Mouse (Mus musculus): Measurements from ENCODE around the gene Bspry. TPM values are rescaled to one million over a fixed set of nuclear protein-coding genes. Genes with fewer than 3 reads are reported as not detected.
A peak's percentile ranks its signal among the peaks of the same experiment; 100 is the strongest.

Gene Bspry
- total RNA-seq (2014; rRNA removed; ENCODE audit: low replicate concordance) (0.27 TPM in 1 of 2 replicates, not detected in the other), polyA plus RNA-seq (2015; fragmentation: Nextera tagmentation; extraction: Ambion mirVana) (0.15 and 0.19 TPM in 2 replicates)

- peaks cover 11% of the 10 kb centered on the region; the same call in 1 of the 2 replicates for H3K4me1 ChIP-seq (ENCODE audit: control insufficient read depth, insufficient read depth)
- no peak within 1 kb of the TSS for H3K27ac ChIP-seq (ENCODE audit: low read depth)
- no peaks in the 10 kb centered on the region for H3K9me3 ChIP-seq (replicated peaks; ENCODE audit: control insufficient read depth, low read length)
- H3K27me3 ChIP-seq (ENCODE audit: control insufficient read depth, insufficient read depth, low read length): peaks cover 8% of the 10 kb centered on the region
- no peak for TF ChIP-seq CTCF (IDR thresholded peaks at IDR 0.05; ENCODE audit: low read depth)
- no peak for TF ChIP-seq EP300 (IDR thresholded peaks at IDR 0.05; ENCODE audit: low read depth)
- H3K4me3 ChIP-seq (ENCODE audit: low read depth, low read length): peak within 1 kb of the TSS; percentile 47
- ATAC-seq (ENCODE audit: insufficient read depth, low read depth) (peak; percentile 63), DNase-seq (ENCODE audit: low spot score) (no peak)
- H3K36me3 ChIP-seq (replicated peaks; ENCODE audit: control insufficient read depth, insufficient read depth, low read length): no peaks in the 10 kb centered on the region
- 3% methylated on average over 59 of the region's 71 CpGs for WGBS
- H3K4me2 ChIP-seq (ENCODE audit: low read depth, low read length): peak within 1 kb of the TSS; percentile 79
- H3K9ac ChIP-seq (replicated peaks; ENCODE audit: low read depth, low read length): 0 out of 2 replicates have a peak within 1 kb of the TSS, but pooled peaks have one; percentile 7
Observed at GRCm38 (mm10) chr4:62479937-62480708, at the start of gene Bspry. Bspry (plus strand) TSS chr4:62480053.

GRCm38 (mm10) chr4:62430678-62431077 lies 49.2 kb upstream of the Bspry start:
- Histone ChIP-seq H3K27ac (ENCODE audit: low read depth) (no peak overlapping the region), H3K9me3 (replicated peaks; ENCODE audit: control insufficient read depth, low read length) (no peaks in the 10 kb centered on the region), H3K36me3 (replicated peaks; ENCODE audit: control insufficient read depth, insufficient read depth, low read length) (0 out of 2 replicates have a peak, but pooled peaks cover 3% of the 10 kb centered on the region), H3K4me2 (ENCODE audit: low read depth, low read length) (no peak overlapping the region), H3K9ac (replicated peaks; ENCODE audit: low read depth, low read length) (no peak overlapping the region), H3K27me3 (ENCODE audit: control insufficient read depth, insufficient read depth, low read length) (no peaks in the 10 kb centered on the region), H3K4me1 (ENCODE audit: control insufficient read depth, insufficient read depth) (no peaks in the 10 kb centered on the region), H3K4me3 (ENCODE audit: low read depth, low read length) (no peak overlapping the region)
- no peak for ATAC-seq (ENCODE audit: insufficient read depth, low read depth)
- no peak for DNase-seq (ENCODE audit: low spot score)
- no peak for TF ChIP-seq CTCF (IDR thresholded peaks at IDR 0.05; ENCODE audit: low read depth)

- no peak overlapping the region for H3K4me3 ChIP-seq (ENCODE audit: low read depth, low read length)
- ATAC-seq (ENCODE audit: insufficient read depth, low read depth) (no peak), DNase-seq (ENCODE audit: low spot score) (no peak)
- H3K27ac ChIP-seq (ENCODE audit: low read depth): no peak overlapping the region
- no peaks in the 10 kb centered on the region for H3K36me3 ChIP-seq (replicated peaks; ENCODE audit: control insufficient read depth, insufficient read depth, low read length)
- WGBS: 72% methylated on average over 4 of the region's 4 CpGs
- TF ChIP-seq EP300 (IDR thresholded peaks at IDR 0.05; ENCODE audit: low read depth) (no peak), CTCF (IDR thresholded peaks at IDR 0.05; ENCODE audit: low read depth) (no peak)
- no peak overlapping the region for H3K9ac ChIP-seq (replicated peaks; ENCODE audit: low read depth, low read length)
- no peaks in the 10 kb centered on the region for H3K27me3 ChIP-seq (ENCODE audit: control insufficient read depth, insufficient read depth, low read length)
- H3K4me2 ChIP-seq (ENCODE audit: low read depth, low read length): no peak overlapping the region
- no peaks in the 10 kb centered on the region for H3K9me3 ChIP-seq (replicated peaks; ENCODE audit: control insufficient read depth, low read length)
- H3K4me1 ChIP-seq (ENCODE audit: control insufficient read depth, insufficient read depth): no peaks in the 10 kb centered on the region
Observed at GRCm38 (mm10) chr4:62431522-62431921, 48.3 kb upstream of the Bspry start.

DNA sequence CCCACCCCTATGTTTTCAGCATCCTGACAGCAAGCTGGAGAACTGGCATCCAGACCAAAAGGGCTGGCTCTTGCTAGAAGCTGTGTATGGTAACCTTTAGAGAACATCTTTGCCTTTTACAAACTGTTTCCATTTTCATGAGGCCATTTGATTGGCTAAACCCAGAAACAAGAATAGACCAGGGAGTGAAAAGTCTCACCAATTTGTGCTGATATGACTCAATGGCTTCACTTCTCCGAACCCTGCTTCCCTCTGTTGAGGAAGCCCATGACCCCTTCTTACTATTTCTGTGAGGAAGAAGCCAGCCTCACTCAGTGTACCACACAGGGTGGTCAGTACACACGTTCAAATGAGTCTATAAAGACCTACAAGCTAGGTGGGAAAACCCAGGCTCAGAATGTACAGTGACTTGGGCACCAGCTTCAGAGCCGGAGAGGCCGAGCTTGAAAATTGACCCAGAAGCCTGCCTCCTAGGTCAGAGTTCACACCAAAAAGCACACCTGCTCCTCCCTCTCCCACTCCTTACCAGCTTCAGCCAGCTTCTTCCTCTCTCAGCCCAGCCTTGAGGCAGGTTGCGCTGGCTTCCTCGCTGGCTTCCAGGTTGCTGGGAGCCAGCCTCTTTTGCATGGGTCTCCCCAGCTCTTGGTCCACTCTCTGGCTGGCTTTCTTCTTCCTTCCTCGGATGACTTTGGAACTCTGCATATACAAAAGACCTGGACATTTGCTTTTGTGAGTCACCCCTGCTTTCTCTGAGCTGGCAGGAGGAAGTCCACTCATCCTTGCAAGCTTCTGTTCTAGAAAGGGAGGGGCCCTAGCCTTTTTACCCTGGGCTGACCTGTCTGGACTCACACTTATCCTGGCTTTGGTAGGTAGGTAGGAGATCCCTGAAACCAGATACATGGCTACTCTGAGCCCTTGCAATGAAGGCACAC lies 45.6 kb upstream of the Bspry start:
- Histone ChIP-seq H3K4me1 (ENCODE audit: control insufficient read depth, insufficient read depth) (no peaks in the 10 kb centered on the region), H3K4me3 (ENCODE audit: low read depth, low read length) (no peak overlapping the region), H3K9ac (replicated peaks; ENCODE audit: low read depth, low read length) (no peak overlapping the region), H3K9me3 (replicated peaks; ENCODE audit: control insufficient read depth, low read length) (no peaks in the 10 kb centered on the region), H3K27ac (ENCODE audit: low read depth) (no peak overlapping the region), H3K4me2 (ENCODE audit: low read depth, low read length) (no peak overlapping the region), H3K36me3 (replicated peaks; ENCODE audit: control insufficient read depth, insufficient read depth, low read length) (no peaks in the 10 kb centered on the region), H3K27me3 (ENCODE audit: control insufficient read depth, insufficient read depth, low read length) (no peaks in the 10 kb centered on the region)
- no peak for TF ChIP-seq EP300 (IDR thresholded peaks at IDR 0.05; ENCODE audit: low read depth)
- no peak for TF ChIP-seq CTCF (IDR thresholded peaks at IDR 0.05; ENCODE audit: low read depth)
- ATAC-seq (ENCODE audit: insufficient read depth, low read depth): no peak
- 65% methylated on average over 7 of the region's 7 CpGs for WGBS
- no peak for DNase-seq (ENCODE audit: low spot score)

DNA sequence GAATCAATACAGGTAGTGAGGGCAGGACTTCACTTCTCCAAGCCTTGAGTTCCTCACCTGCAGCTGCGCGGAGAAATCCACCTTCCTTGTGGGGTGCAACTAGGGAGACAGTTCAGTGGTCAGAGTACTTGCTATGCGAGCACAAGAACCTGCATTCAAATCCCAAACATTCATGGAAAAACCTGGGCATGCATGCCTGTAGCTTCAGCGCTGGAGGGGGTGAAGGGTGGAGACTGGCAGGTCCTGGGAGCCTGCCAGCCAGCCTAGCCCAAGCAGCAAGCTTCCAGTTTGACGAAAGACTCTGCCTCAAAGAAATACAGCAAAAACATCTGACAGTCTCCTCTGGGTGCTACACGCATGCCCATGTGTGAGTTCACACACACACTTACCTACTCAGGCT lies 44.8 kb upstream of the Bspry start, which contains the start of gene Rnf183:
Gene Rnf183 (minus strand): TSS at position 172 of the 400 bp plus-strand sequence.
- Histone ChIP-seq H3K4me2 (ENCODE audit: low read depth, low read length) (no peak within 1 kb of the TSS), H3K4me3 (ENCODE audit: low read depth, low read length) (no peak within 1 kb of the TSS), H3K27me3 (ENCODE audit: control insufficient read depth, insufficient read depth, low read length) (no peaks in the 10 kb centered on the region), H3K9ac (replicated peaks; ENCODE audit: low read depth, low read length) (no peak within 1 kb of the TSS), H3K4me1 (ENCODE audit: control insufficient read depth, insufficient read depth) (no peaks in the 10 kb centered on the region), H3K27ac (ENCODE audit: low read depth) (no peak within 1 kb of the TSS), H3K36me3 (replicated peaks; ENCODE audit: control insufficient read depth, insufficient read depth, low read length) (no peaks in the 10 kb centered on the region), H3K9me3 (replicated peaks; ENCODE audit: control insufficient read depth, low read length) (no peaks in the 10 kb centered on the region)
- WGBS: 73% methylated on average over 6 of the region's 6 CpGs
- no peak for DNase-seq (ENCODE audit: low spot score)
- no peak for ATAC-seq (ENCODE audit: insufficient read depth, low read depth)
- TF ChIP-seq EP300 (IDR thresholded peaks at IDR 0.05; ENCODE audit: low read depth) (no peak), CTCF (IDR thresholded peaks at IDR 0.05; ENCODE audit: low read depth) (no peak)

All from heart, postnatal 0 days (tissue).